Mouse (Mus musculus): ENCODE measurements around the gene Vmn1r54. TPM values are rescaled to one million over a fixed set of nuclear protein-coding genes. Genes with fewer than 3 reads are reported as not detected.

The Vmn1r54 gene
- polyA plus RNA-seq, 2 experiments, result not detected

GRCm38 (mm10) chr6:90315961-90316360, 69.9 kb downstream of the Vmn1r54 start:
- Histone ChIP-seq H3K4me3 (ENCODE audit: insufficient read depth in 1 of 2, low read depth in 2 of 2, low read length in 2 of 2) (no peak overlapping the region), H3K36me3 (replicated peaks; ENCODE audit: control insufficient read depth, insufficient read depth, low read depth) (no peaks in the 10 kb centered on the region), H3K4me1 (replicated peaks; ENCODE audit: control insufficient read depth in 2 of 2, insufficient read depth in 2 of 2, low read length in 1 of 2) (peaks cover 0 to 5% of the 10 kb centered on the region in 2 experiments; a peak in 1 of 4 replicates), H3K4me2 (ENCODE audit: low read depth) (no peak overlapping the region), H3K27ac (no peak overlapping the region), H3K9ac (replicated peaks) (no peak overlapping the region), H3K27me3 (ENCODE audit: control insufficient read depth, insufficient read depth, low read length) (no peaks in the 10 kb centered on the region), H3K9me3 (ENCODE audit: control insufficient read depth, low read length) (no peaks in the 10 kb centered on the region)
- ATAC-seq (ENCODE audit: insufficient read depth), result no peak
- DNase-seq (ENCODE audit: low read depth in 3 of 3, low spot score in 3 of 3), result no peak
- TF ChIP-seq EP300 (IDR thresholded peaks at IDR 0.05; ENCODE audit: low read depth) (no peak), CTCF (IDR thresholded peaks at IDR 0.05; ENCODE audit: low read depth) (no peak)
- WGBS (ENCODE audit: insufficient replicate concordance), result 55% methylated on average over 5 of the region's 5 CpGs

DNA sequence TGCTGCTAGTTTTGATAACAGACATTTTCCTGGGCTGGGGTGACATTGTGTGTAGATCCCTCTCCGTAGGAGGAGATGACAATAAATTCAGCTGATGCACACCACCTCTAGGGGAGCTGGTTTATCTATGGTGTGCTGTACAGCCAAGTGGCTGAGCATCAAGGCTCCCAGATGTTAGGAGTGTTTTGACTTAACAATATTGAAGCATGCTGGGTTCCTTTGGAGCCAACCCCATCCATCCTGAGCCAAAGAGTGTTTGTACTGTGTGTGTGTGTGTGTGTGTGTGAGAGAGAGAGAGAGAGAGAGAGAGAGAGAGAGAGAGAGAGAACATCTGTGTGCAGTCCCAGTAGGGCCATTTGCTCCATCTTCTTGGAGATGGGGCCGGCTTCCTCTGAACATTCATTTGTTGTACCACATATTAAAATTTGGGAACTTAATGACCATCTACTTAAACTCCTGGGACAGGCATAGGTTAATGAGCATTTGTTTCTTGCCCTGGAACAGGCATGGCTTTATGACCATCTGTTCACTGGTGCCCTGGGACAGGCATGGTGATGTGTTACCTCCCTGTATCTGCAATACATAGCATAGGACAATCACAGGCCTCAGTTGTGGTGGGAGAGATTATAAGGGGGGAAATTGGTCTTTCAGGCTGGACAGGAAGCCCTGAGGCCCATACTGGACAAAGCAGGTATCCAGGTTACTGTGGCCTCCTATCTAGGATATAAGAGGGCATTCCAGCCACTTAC, 71.6 kb downstream of the Vmn1r54 start:
- no peak for ATAC-seq (ENCODE audit: insufficient read depth)
- Histone ChIP-seq H3K9me3 (ENCODE audit: control insufficient read depth, low read length) (no peaks in the 10 kb centered on the region), H3K4me2 (ENCODE audit: low read depth) (no peak overlapping the region), H3K9ac (replicated peaks) (no peak overlapping the region), H3K27ac (no peak overlapping the region), H3K4me1 (replicated peaks; ENCODE audit: control insufficient read depth in 2 of 2, insufficient read depth in 2 of 2, low read length in 1 of 2) (peaks cover 0 to 8% of the 10 kb centered on the region in 2 experiments; a peak in 1 of 4 replicates), H3K36me3 (replicated peaks; ENCODE audit: control insufficient read depth, insufficient read depth, low read depth) (no peaks in the 10 kb centered on the region), H3K4me3 (ENCODE audit: insufficient read depth in 1 of 2, low read depth in 2 of 2, low read length in 2 of 2) (no peak overlapping the region), H3K27me3 (ENCODE audit: control insufficient read depth, insufficient read depth, low read length) (no peaks in the 10 kb centered on the region)
- 57% methylated on average over 2 of the region's 2 CpGs for WGBS (ENCODE audit: insufficient replicate concordance)
- TF ChIP-seq EP300 (IDR thresholded peaks at IDR 0.05; ENCODE audit: low read depth) (no peak), CTCF (IDR thresholded peaks at IDR 0.05; ENCODE audit: low read depth) (no peak)
- DNase-seq (ENCODE audit: low read depth in 3 of 3, low spot score in 3 of 3), result no peak

GRCm38 (mm10) chr6:90319019-90319418, 72.9 kb downstream of the Vmn1r54 start:
- ATAC-seq (ENCODE audit: insufficient read depth), result no peak
- WGBS (ENCODE audit: insufficient replicate concordance), result 70% methylated on average over 2 of the region's 2 CpGs
- H3K9me3 ChIP-seq (ENCODE audit: control insufficient read depth, low read length), result no peaks in the 10 kb centered on the region

GRCm38 (mm10) chr6:90319475-90320191, 73.5 kb downstream of the Vmn1r54 start:
- Histone ChIP-seq H3K9ac (replicated peaks) (no peak overlapping the region), H3K36me3 (replicated peaks; ENCODE audit: control insufficient read depth, insufficient read depth, low read depth) (no peaks in the 10 kb centered on the region), H3K27ac (no peak overlapping the region), H3K27me3 (ENCODE audit: control insufficient read depth, insufficient read depth, low read length) (no peaks in the 10 kb centered on the region), H3K9me3 (ENCODE audit: control insufficient read depth, low read length) (no peaks in the 10 kb centered on the region), H3K4me3 (ENCODE audit: insufficient read depth in 1 of 2, low read depth in 2 of 2, low read length in 2 of 2) (no peak overlapping the region), H3K4me1 (replicated peaks; ENCODE audit: control insufficient read depth in 2 of 2, insufficient read depth in 2 of 2, low read length in 1 of 2) (peaks cover 0 to 8% of the 10 kb centered on the region in 2 experiments; a peak in 1 of 4 replicates), H3K4me2 (ENCODE audit: low read depth) (no peak overlapping the region)
- ATAC-seq (ENCODE audit: insufficient read depth) (no peak), DNase-seq (ENCODE audit: low read depth in 3 of 3, low spot score in 3 of 3) (no peak)
- TF ChIP-seq CTCF (IDR thresholded peaks at IDR 0.05; ENCODE audit: low read depth) (no peak), EP300 (IDR thresholded peaks at IDR 0.05; ENCODE audit: low read depth) (no peak)
- WGBS (ENCODE audit: insufficient replicate concordance), result 56% methylated on average over 7 of the region's 7 CpGs

More at GRCm38 (mm10) chr6:90319019-90319418, 72.9 kb downstream of the Vmn1r54 start:
- Histone ChIP-seq H3K27ac (no peak overlapping the region), H3K4me2 (ENCODE audit: low read depth) (no peak overlapping the region), H3K9ac (replicated peaks) (no peak overlapping the region), H3K27me3 (ENCODE audit: control insufficient read depth, insufficient read depth, low read length) (no peaks in the 10 kb centered on the region), H3K4me3 (ENCODE audit: insufficient read depth in 1 of 2, low read depth in 2 of 2, low read length in 2 of 2) (no peak overlapping the region), H3K4me1 (replicated peaks; ENCODE audit: control insufficient read depth in 2 of 2, insufficient read depth in 2 of 2, low read length in 1 of 2) (peaks cover 0 to 8% of the 10 kb centered on the region in 2 experiments; a peak in 1 of 4 replicates), H3K36me3 (replicated peaks; ENCODE audit: control insufficient read depth, insufficient read depth, low read depth) (no peaks in the 10 kb centered on the region)
- DNase-seq (ENCODE audit: low read depth in 3 of 3, low spot score in 3 of 3), result no peak
- TF ChIP-seq CTCF (IDR thresholded peaks at IDR 0.05; ENCODE audit: low read depth) (no peak), EP300 (IDR thresholded peaks at IDR 0.05; ENCODE audit: low read depth) (no peak)

DNA sequence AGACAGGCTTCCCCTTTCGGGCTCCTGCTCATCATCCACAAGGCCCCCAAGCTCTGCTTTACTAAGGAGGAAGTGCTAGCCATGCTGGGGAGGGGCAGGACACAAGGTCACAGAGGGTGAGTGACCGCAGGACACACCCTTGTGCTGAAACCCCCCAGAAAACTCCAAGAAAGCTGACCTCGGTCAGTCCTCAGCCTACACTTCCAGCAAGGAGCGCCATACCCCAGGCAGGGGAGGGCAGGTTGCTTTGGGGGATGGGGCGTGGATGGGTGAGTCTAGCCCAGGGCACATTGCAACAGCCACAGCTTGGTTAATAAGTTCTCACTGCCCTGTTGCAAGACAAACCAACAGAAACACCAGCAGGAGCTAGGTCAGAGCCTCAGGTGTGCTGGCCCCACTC, 74.3 kb downstream of the Vmn1r54 start:
- peak in 2 of 3 experiments; percentile 22 to 28 for DNase-seq (ENCODE audit: low read depth in 3 of 3, low spot score in 3 of 3)

More for the DNA sequence above, 74.3 kb downstream of the Vmn1r54 start:
- Histone ChIP-seq H3K4me3 (ENCODE audit: insufficient read depth in 1 of 2, low read depth in 2 of 2, low read length in 2 of 2) (no peak overlapping the region), H3K4me1 (replicated peaks; ENCODE audit: control insufficient read depth in 2 of 2, insufficient read depth in 2 of 2, low read length in 1 of 2) (peaks cover 0 to 8% of the 10 kb centered on the region in 2 experiments; a peak in 1 of 4 replicates), H3K4me2 (ENCODE audit: low read depth) (no peak overlapping the region), H3K9me3 (ENCODE audit: control insufficient read depth, low read length) (no peaks in the 10 kb centered on the region), H3K36me3 (replicated peaks; ENCODE audit: control insufficient read depth, insufficient read depth, low read depth) (no peaks in the 10 kb centered on the region), H3K27ac (no peak overlapping the region), H3K9ac (replicated peaks) (no peak overlapping the region), H3K27me3 (ENCODE audit: control insufficient read depth, insufficient read depth, low read length) (no peaks in the 10 kb centered on the region)
- ATAC-seq (ENCODE audit: insufficient read depth), result peak; percentile 62
- WGBS (ENCODE audit: insufficient replicate concordance), result 54% methylated on average over 5 of the region's 5 CpGs
- TF ChIP-seq CTCF (IDR thresholded peaks at IDR 0.05; ENCODE audit: low read depth) (no peak), EP300 (IDR thresholded peaks at IDR 0.05; ENCODE audit: low read depth) (no peak)

Other genes starting within 250 kb of the Vmn1r54 start
- not detected in 2 replicates for gene Vmn1r47, start 230.2 kb upstream of the Vmn1r54 start, polyA plus RNA-seq (2012; rRNA removed)
- not detected in 2 replicates for gene Vmn1r47, start 230.2 kb upstream of the Vmn1r54 start, polyA plus RNA-seq (2014; fragmentation: Nextera tagmentation; extraction: Ambion mirVana)
- gene Vmn1r48, start 209.5 kb upstream of the Vmn1r54 start, polyA plus RNA-seq (2012; rRNA removed), result not detected in 2 replicates
- not detected in 2 replicates for gene Vmn1r48, start 209.5 kb upstream of the Vmn1r54 start, polyA plus RNA-seq (2014; fragmentation: Nextera tagmentation; extraction: Ambion mirVana)
- not detected in 2 replicates for gene Vmn1r49, start 167.8 kb upstream of the Vmn1r54 start, polyA plus RNA-seq (2012; rRNA removed)
- gene Vmn1r49, start 167.8 kb upstream of the Vmn1r54 start, polyA plus RNA-seq (2014; fragmentation: Nextera tagmentation; extraction: Ambion mirVana), result not detected in 2 replicates
- gene Vmn1r50, start 144.9 kb upstream of the Vmn1r54 start, polyA plus RNA-seq (2012; rRNA removed), result not detected in 2 replicates
- not detected in 2 replicates for gene Vmn1r50, start 144.9 kb upstream of the Vmn1r54 start, polyA plus RNA-seq (2014; fragmentation: Nextera tagmentation; extraction: Ambion mirVana)
- not detected in 2 replicates for gene Vmn1r51, start 123.7 kb upstream of the Vmn1r54 start, polyA plus RNA-seq (2012; rRNA removed)
- not detected in 2 replicates for gene Vmn1r51, start 123.7 kb upstream of the Vmn1r54 start, polyA plus RNA-seq (2014; fragmentation: Nextera tagmentation; extraction: Ambion mirVana)
- gene Vmn1r52, start 71.5 kb upstream of the Vmn1r54 start, polyA plus RNA-seq (2012; rRNA removed), result not detected in 2 replicates
- not detected in 2 replicates for gene Vmn1r52, start 71.5 kb upstream of the Vmn1r54 start, polyA plus RNA-seq (2014; fragmentation: Nextera tagmentation; extraction: Ambion mirVana)
- gene V1ra8, start 43.5 kb upstream of the Vmn1r54 start, polyA plus RNA-seq (2012; rRNA removed), result not detected in 2 replicates
- not detected in 2 replicates for gene V1ra8, start 43.5 kb upstream of the Vmn1r54 start, polyA plus RNA-seq (2014; fragmentation: Nextera tagmentation; extraction: Ambion mirVana)
- not detected in 2 replicates for gene Vmn1r53, start 21.9 kb upstream of the Vmn1r54 start, polyA plus RNA-seq (2012; rRNA removed)
- not detected in 2 replicates for gene Vmn1r53, start 21.9 kb upstream of the Vmn1r54 start, polyA plus RNA-seq (2014; fragmentation: Nextera tagmentation; extraction: Ambion mirVana)
- gene BC048671, start 54.9 kb downstream of the Vmn1r54 start, polyA plus RNA-seq (2012; rRNA removed), result not detected in 2 replicates
- not detected in 2 replicates for gene BC048671, start 54.9 kb downstream of the Vmn1r54 start, polyA plus RNA-seq (2014; fragmentation: Nextera tagmentation; extraction: Ambion mirVana)
- gene Chst13, start 78.9 kb downstream of the Vmn1r54 start, polyA plus RNA-seq (2012; rRNA removed), result 9.0 and 9.1 TPM in 2 replicates
- gene Chst13, start 78.9 kb downstream of the Vmn1r54 start, polyA plus RNA-seq (2014; fragmentation: Nextera tagmentation; extraction: Ambion mirVana), result 14.3 and 14.6 TPM in 2 replicates
- gene Uroc1, start 87.0 kb downstream of the Vmn1r54 start, polyA plus RNA-seq (2012; rRNA removed), result 14.6 and 17.5 TPM in 2 replicates
- 9.6 and 11.5 TPM in 2 replicates for gene Uroc1, start 87.0 kb downstream of the Vmn1r54 start, polyA plus RNA-seq (2014; fragmentation: Nextera tagmentation; extraction: Ambion mirVana)
- gene Zxdc, start 123.2 kb downstream of the Vmn1r54 start, polyA plus RNA-seq (2012; rRNA removed), result 3.0 and 3.3 TPM in 2 replicates
- gene Zxdc, start 123.2 kb downstream of the Vmn1r54 start, polyA plus RNA-seq (2014; fragmentation: Nextera tagmentation; extraction: Ambion mirVana), result 3.0 and 3.9 TPM in 2 replicates
- gene Cfap100, start 182.5 kb downstream of the Vmn1r54 start, polyA plus RNA-seq (2012; rRNA removed), result 0.01 and 0.18 TPM in 2 replicates
- 0.06 TPM in 1 of 2 replicates, not detected in the other for gene Cfap100, start 182.5 kb downstream of the Vmn1r54 start, polyA plus RNA-seq (2014; fragmentation: Nextera tagmentation; extraction: Ambion mirVana)
- gene Klf15, start 216.3 kb downstream of the Vmn1r54 start, polyA plus RNA-seq (2012; rRNA removed), result 7.1 and 7.6 TPM in 2 replicates
- gene Klf15, start 216.3 kb downstream of the Vmn1r54 start, polyA plus RNA-seq (2014; fragmentation: Nextera tagmentation; extraction: Ambion mirVana), result 9.9 and 10.2 TPM in 2 replicates
- gene Aldh1l1, start 240.1 kb downstream of the Vmn1r54 start, polyA plus RNA-seq (2012; rRNA removed), result 8.4 and 9.2 TPM in 2 replicates
- gene Aldh1l1, start 240.1 kb downstream of the Vmn1r54 start, polyA plus RNA-seq (2014; fragmentation: Nextera tagmentation; extraction: Ambion mirVana), result 10.6 and 12.5 TPM in 2 replicates